ENCODE assay signal across 8 mouse cellular contexts in genomic region chr8:70775227-70775626, GRCm38 (mm10). TPM values are rescaled to one million over a fixed set of nuclear protein-coding genes. Genes with fewer than 3 reads are reported as not detected.
A peak's percentile ranks its signal among the peaks of the same experiment; 100 is the strongest.
DNase-seq lines count a peak whose midpoint lies in the region; ATAC-seq and TF ChIP-seq lines count a peak whose summit lies in the region.

No protein-coding gene starts in this region.

- peaks cover 19% of the 10 kb centered on the region for H3K4me1 ChIP-seq in brown adipose tissue, adult 24 weeks (ENCODE audit: control insufficient read depth, insufficient read depth, insufficient read length, low read length)
- peaks cover 26% of the 10 kb centered on the region for H3K4me1 ChIP-seq in heart, postnatal 0 days (ENCODE audit: control insufficient read depth, insufficient read depth)
- H3K4me1 ChIP-seq in midbrain, embryonic 10.5 days: peaks cover 51% of the 10 kb centered on the region

- no peak for TF ChIP-seq EP300 in heart, postnatal 0 days (IDR thresholded peaks at IDR 0.05; ENCODE audit: low read depth)

- no peaks in the 10 kb centered on the region for H3K9me3 ChIP-seq in heart, postnatal 0 days (replicated peaks; ENCODE audit: control insufficient read depth, low read length)
- H3K9me3 ChIP-seq in midbrain, embryonic 10.5 days (replicated peaks): no peaks in the 10 kb centered on the region

- H3K9ac ChIP-seq in heart, postnatal 0 days (replicated peaks; ENCODE audit: low read depth, low read length): peak overlapping the region; percentile 95

- ATAC-seq in heart, postnatal 0 days (ENCODE audit: insufficient read depth, low read depth): no peak

- H3K4me2 ChIP-seq in heart, postnatal 0 days (ENCODE audit: low read depth, low read length): peak overlapping the region; percentile 100

- no peak overlapping the region for H3K27ac ChIP-seq in brown adipose tissue, adult 24 weeks (replicated peaks; ENCODE audit: low read depth, low read length)
- no peak overlapping the region for H3K27ac ChIP-seq in heart, postnatal 0 days (ENCODE audit: low read depth)
- peak overlapping the region; percentile 95 for H3K27ac ChIP-seq in midbrain, embryonic 10.5 days (replicated peaks)

- H3K27me3 ChIP-seq in heart, postnatal 0 days (ENCODE audit: control insufficient read depth, insufficient read depth, low read length): no peaks in the 10 kb centered on the region
- peaks cover 11% of the 10 kb centered on the region for H3K27me3 ChIP-seq in midbrain, embryonic 10.5 days (ENCODE audit: low read depth, poor library complexity, severe bottlenecking)

- peaks cover 17% of the 10 kb centered on the region for H3K36me3 ChIP-seq in heart, postnatal 0 days (replicated peaks; ENCODE audit: control insufficient read depth, insufficient read depth, low read length)
- peaks cover 75% of the 10 kb centered on the region for H3K36me3 ChIP-seq in midbrain, embryonic 10.5 days

- DNase-seq in gastrocnemius, postnatal 25 days: peak; percentile 48
- no peak for DNase-seq in gastrocnemius, postnatal 10 days
- no peak for DNase-seq in heart, postnatal 0 days (ENCODE audit: low spot score)
- DNase-seq in midbrain, embryonic 10.5 days (ENCODE audit: low spot score): no peak
- no peak for DNase-seq in layer of hippocampus, adult 8-10 months (ENCODE audit: low spot score in 2 of 2)
- no peak for DNase-seq in layer of hippocampus, adult 9-10 months (ENCODE audit: low spot score)
- DNase-seq in left cerebral cortex, postnatal 10 days (ENCODE audit: extremely low spot score in 1 of 2, low spot score in 2 of 2): no peak

- peak overlapping the region; percentile 65 for H3K4me3 ChIP-seq in brown adipose tissue, adult 24 weeks (ENCODE audit: insufficient read depth, low read depth, low read length)
- peak overlapping the region; percentile 86; the same call in 1 of the 2 replicates for H3K4me3 ChIP-seq in heart, postnatal 0 days (ENCODE audit: low read depth, low read length)
- peak overlapping the region; percentile 87 for H3K4me3 ChIP-seq in midbrain, embryonic 10.5 days

- intact Hi-C loops in left cerebral cortex, postnatal 10 days (cut with DNase I): no loop called here

- WGBS in heart, postnatal 0 days: 73% methylated on average over 5 of the region's 5 CpGs
- 96% methylated on average over 5 of the region's 5 CpGs for WGBS in midbrain, embryonic 10.5 days

- TF ChIP-seq CTCF in heart, postnatal 0 days (IDR thresholded peaks at IDR 0.05; ENCODE audit: low read depth): no peak

RNA-seq across cellular contexts. Expression of gene Pik3r2, which starts 1.3 kb away (rescaled TPM):
- 10 to 100 TPM; 13.1 to 18.7 TPM for total RNA-seq in gastrocnemius, postnatal 25 days (2021)
- total RNA-seq in gastrocnemius, postnatal 10 days (2021): 10 to 100 TPM; 39.4 to 47.2 TPM
- polyA plus RNA-seq in brown adipose tissue, adult 24 weeks (2012; ENCODE audit: insufficient read depth, insufficient read length, missing spikeins): 9.8 and 11.3 TPM in 2 replicates
- 36.6 and 39.3 TPM in 2 replicates for total RNA-seq in heart, postnatal 0 days (2014; rRNA removed; ENCODE audit: low replicate concordance)
- 30.2 and 32.5 TPM in 2 replicates for polyA plus RNA-seq in heart, postnatal 0 days (2015; fragmentation: Nextera tagmentation; extraction: Ambion mirVana)
- 66.2 and 66.6 TPM in 2 replicates for polyA plus RNA-seq in midbrain, embryonic 10.5 days (2016; fragmentation: Nextera tagmentation; extraction: Ambion mirVana)
- 100 to 1,000 TPM; 145 to 157 (median 153) TPM for total RNA-seq in layer of hippocampus, adult 8-10 months (2022)
- 100 to 1,000 TPM; 173 TPM for total RNA-seq in left cerebral cortex, postnatal 10 days (2021)

RNA-seq across cellular contexts. Expression of gene Mpv17l2, which starts 14.5 kb away (rescaled TPM):
- total RNA-seq in gastrocnemius, postnatal 25 days (2021): 10 to 100 TPM; 19.6 to 25.6 TPM
- 10 to 100 TPM; 30.1 to 31.4 TPM for total RNA-seq in gastrocnemius, postnatal 10 days (2021)
- polyA plus RNA-seq in brown adipose tissue, adult 24 weeks (2012; ENCODE audit: insufficient read depth, insufficient read length, missing spikeins): 74.5 and 79.8 TPM in 2 replicates
- total RNA-seq in heart, postnatal 0 days (2014; rRNA removed; ENCODE audit: low replicate concordance): 26.6 and 56.3 TPM in 2 replicates
- polyA plus RNA-seq in heart, postnatal 0 days (2015; fragmentation: Nextera tagmentation; extraction: Ambion mirVana): 50.3 and 54.0 TPM in 2 replicates
- polyA plus RNA-seq in midbrain, embryonic 10.5 days (2016; fragmentation: Nextera tagmentation; extraction: Ambion mirVana): 31.7 and 34.6 TPM in 2 replicates
- total RNA-seq in layer of hippocampus, adult 8-10 months (2022): 10 to 100 TPM; 30.3 to 38.5 (median 31.7) TPM
- total RNA-seq in left cerebral cortex, postnatal 10 days (2021): 10 to 100 TPM; 35.8 to 37.1 TPM

RNA-seq across cellular contexts. Expression of gene Rab3a, which starts 20.7 kb away (rescaled TPM):
- total RNA-seq in gastrocnemius, postnatal 25 days (2021): 10 to 100 TPM; 40.0 to 40.4 TPM
- total RNA-seq in gastrocnemius, postnatal 10 days (2021): 10 to 100 TPM; 44.6 to 50.4 TPM
- polyA plus RNA-seq in brown adipose tissue, adult 24 weeks (2012; ENCODE audit: insufficient read depth, insufficient read length, missing spikeins): 18.1 and 21.3 TPM in 2 replicates
- 21.4 and 40.3 TPM in 2 replicates for total RNA-seq in heart, postnatal 0 days (2014; rRNA removed; ENCODE audit: low replicate concordance)
- polyA plus RNA-seq in heart, postnatal 0 days (2015; fragmentation: Nextera tagmentation; extraction: Ambion mirVana): 32.7 and 32.8 TPM in 2 replicates
- 17.2 and 40.7 TPM in 2 replicates for polyA plus RNA-seq in midbrain, embryonic 10.5 days (2016; fragmentation: Nextera tagmentation; extraction: Ambion mirVana)
- 100 to 1,000 TPM; 732 to 771 (median 756) TPM for total RNA-seq in layer of hippocampus, adult 8-10 months (2022)
- total RNA-seq in left cerebral cortex, postnatal 10 days (2021): 100 to 1,000 TPM; 756 to 791 TPM

RNA-seq across cellular contexts. Expression of gene Mast3, which starts 29.6 kb away (rescaled TPM):
- 1 to 10 TPM; 2.4 to 3.4 TPM for total RNA-seq in gastrocnemius, postnatal 25 days (2021)
- total RNA-seq in gastrocnemius, postnatal 10 days (2021): 1 to 10 TPM; 7.2 to 8.9 TPM
- 2.5 and 2.9 TPM in 2 replicates for polyA plus RNA-seq in brown adipose tissue, adult 24 weeks (2012; ENCODE audit: insufficient read depth, insufficient read length, missing spikeins)
- 3.0 and 5.6 TPM in 2 replicates for total RNA-seq in heart, postnatal 0 days (2014; rRNA removed; ENCODE audit: low replicate concordance)
- 2.3 and 3.2 TPM in 2 replicates for polyA plus RNA-seq in heart, postnatal 0 days (2015; fragmentation: Nextera tagmentation; extraction: Ambion mirVana)
- polyA plus RNA-seq in midbrain, embryonic 10.5 days (2016; fragmentation: Nextera tagmentation; extraction: Ambion mirVana): 9.8 and 12.1 TPM in 2 replicates
- total RNA-seq in layer of hippocampus, adult 8-10 months (2022): 100 to 1,000 TPM; 340 to 427 (median 396) TPM
- 100 to 1,000 TPM; 115 to 117 TPM for total RNA-seq in left cerebral cortex, postnatal 10 days (2021)

RNA-seq across cellular contexts. Expression of gene Il12rb1, which starts 33.0 kb away (rescaled TPM):
- total RNA-seq in gastrocnemius, postnatal 25 days (2021): not detected
- total RNA-seq in gastrocnemius, postnatal 10 days (2021): under 1 TPM; 0.16 to 0.23 TPM
- polyA plus RNA-seq in brown adipose tissue, adult 24 weeks (2012; ENCODE audit: insufficient read depth, insufficient read length, missing spikeins): not detected in 2 replicates
- 0.08 TPM in 1 of 2 replicates, not detected in the other for total RNA-seq in heart, postnatal 0 days (2014; rRNA removed; ENCODE audit: low replicate concordance)
- polyA plus RNA-seq in heart, postnatal 0 days (2015; fragmentation: Nextera tagmentation; extraction: Ambion mirVana): not detected in 2 replicates
- 0.05 and 0.11 TPM in 2 replicates for polyA plus RNA-seq in midbrain, embryonic 10.5 days (2016; fragmentation: Nextera tagmentation; extraction: Ambion mirVana)
- total RNA-seq in layer of hippocampus, adult 8-10 months (2022): 1 to 10 TPM in 1 of 4 experiments, under 1 TPM in 3; 0.83 to 1.1 (median 0.85) TPM
- under 1 TPM; 0.13 to 0.28 TPM for total RNA-seq in left cerebral cortex, postnatal 10 days (2021)

Comparison
In these comparisons a context has a peak if more than half of its experiments do, and no peak if none do; other contexts are left out.
1. RNA of gene Rab3a, which starts 20.7 kb away (total RNA-seq): 756 to 791 TPM in left cerebral cortex, postnatal 10 days and 732 to 771 TPM in layer of hippocampus, adult 8-10 months; 44.6 to 50.4 TPM in gastrocnemius, postnatal 10 days, 40.0 to 40.4 TPM in gastrocnemius, postnatal 25 days and 21.4 to 40.3 TPM in heart, postnatal 0 days; every median in the first group is over 10 times any median in the second.
2. Peak in every context shown above with its lines, with median percentiles within 50 percentile points of each other: H3K4me3 ChIP-seq.